Mouse (Mus musculus): ENCODE data around the gene Clint1. TPM values are rescaled to one million over a fixed set of nuclear protein-coding genes. Genes with fewer than 3 reads are reported as not detected.

Gene Clint1
- polyA plus RNA-seq, 1 experiment from 2014 or later, result 37.3 TPM

DNA sequence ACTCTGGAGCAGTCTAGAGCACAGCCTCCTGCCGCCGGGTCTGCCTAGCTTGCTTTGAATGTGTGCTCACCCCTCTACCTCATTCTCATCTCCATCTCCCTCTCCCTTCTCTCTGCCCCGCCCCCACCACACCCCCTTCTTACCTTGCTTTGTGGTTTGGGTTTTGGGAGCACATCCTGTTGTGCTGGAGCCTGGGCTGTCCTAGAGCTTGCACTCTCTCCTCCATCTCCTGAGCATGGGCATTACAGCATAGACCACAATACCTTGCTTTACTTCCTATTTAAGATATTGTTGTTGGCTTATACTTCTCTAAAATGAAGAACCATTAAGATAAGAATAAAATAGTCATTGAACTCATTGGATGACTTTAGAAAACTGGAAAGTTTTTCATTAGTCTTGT is 38.1 kb downstream of the Clint1 start:
- Histone ChIP-seq H3K4me2 (ENCODE audit: low read depth, low read length) (no peak overlapping the region), H3K4me3 (ENCODE audit: low read depth, low read length) (no peak overlapping the region), H3K9ac (replicated peaks) (no peak overlapping the region), H3K9me3 (ENCODE audit: low read length) (no peaks in the 10 kb centered on the region), H3K36me3 (replicated peaks; ENCODE audit: insufficient read depth, low read length) (peaks cover 96% of the 10 kb centered on the region), H3K27me3 (ENCODE audit: insufficient read depth, low read length) (no peaks in the 10 kb centered on the region), H3K27ac (ENCODE audit: low read depth) (0 out of 2 replicates have a peak overlapping the region, but pooled peaks have one; percentile 65), H3K4me1 (ENCODE audit: insufficient read depth) (peaks cover 13% of the 10 kb centered on the region)
- no peak for DNase-seq
- WGBS (ENCODE audit: insufficient replicate concordance), result 85% methylated on average over 3 of the region's 3 CpGs
- ATAC-seq, result no peak
- TF ChIP-seq EP300 (IDR thresholded peaks at IDR 0.05; ENCODE audit: low read depth) (no peak), CTCF (IDR thresholded peaks at IDR 0.05; ENCODE audit: low read depth) (no peak)

GRCm38 (mm10) chr11:45890423-45890822 is 38.6 kb downstream of the Clint1 start:
- WGBS (ENCODE audit: insufficient replicate concordance), result 87% methylated on average over 20 of the region's 20 CpGs
- no peak for TF ChIP-seq CTCF (IDR thresholded peaks at IDR 0.05; ENCODE audit: low read depth)
- Histone ChIP-seq H3K9ac (replicated peaks) (no peak overlapping the region), H3K27me3 (ENCODE audit: insufficient read depth, low read length) (no peaks in the 10 kb centered on the region), H3K4me3 (ENCODE audit: low read depth, low read length) (no peak overlapping the region), H3K9me3 (ENCODE audit: low read length) (no peaks in the 10 kb centered on the region), H3K4me1 (ENCODE audit: insufficient read depth) (peaks cover 13% of the 10 kb centered on the region), H3K27ac (ENCODE audit: low read depth) (no peak overlapping the region), H3K4me2 (ENCODE audit: low read depth, low read length) (no peak overlapping the region), H3K36me3 (replicated peaks; ENCODE audit: insufficient read depth, low read length) (peaks cover 97% of the 10 kb centered on the region)
- no peak for DNase-seq
- ATAC-seq, result no peak

DNA sequence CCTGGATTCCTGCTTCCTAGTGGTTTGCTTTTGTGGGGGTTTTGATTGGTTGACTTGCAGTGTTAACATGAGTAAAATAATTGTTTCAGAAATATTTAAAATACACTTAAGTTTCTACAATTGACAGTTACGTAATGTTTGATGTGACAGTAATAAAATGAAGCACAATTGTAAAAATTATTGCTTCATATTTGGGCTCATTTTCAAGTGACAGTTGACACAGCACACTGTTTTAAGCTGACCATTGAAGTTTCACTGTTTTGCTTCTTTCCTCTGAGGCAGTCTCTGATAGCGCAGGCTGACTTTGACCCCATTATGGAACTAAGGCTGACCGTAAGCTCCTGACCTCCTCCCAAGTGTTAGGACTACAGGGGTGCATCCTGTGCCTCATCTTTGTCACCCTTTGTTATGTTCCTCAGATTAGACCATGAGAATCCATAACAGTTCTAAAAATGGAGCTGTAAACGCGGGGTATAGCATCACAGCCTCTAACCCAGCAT is 41.1 kb downstream of the Clint1 start:
- 77% methylated on average over 5 of the region's 5 CpGs for WGBS (ENCODE audit: insufficient replicate concordance)
- Histone ChIP-seq H3K4me1 (ENCODE audit: insufficient read depth) (peaks cover 13% of the 10 kb centered on the region), H3K9me3 (ENCODE audit: low read length) (no peaks in the 10 kb centered on the region), H3K4me2 (ENCODE audit: low read depth, low read length) (no peak overlapping the region), H3K4me3 (ENCODE audit: low read depth, low read length) (no peak overlapping the region), H3K36me3 (replicated peaks; ENCODE audit: insufficient read depth, low read length) (peaks cover 92% of the 10 kb centered on the region), H3K27ac (ENCODE audit: low read depth) (no peak overlapping the region), H3K9ac (replicated peaks) (no peak overlapping the region), H3K27me3 (ENCODE audit: insufficient read depth, low read length) (no peaks in the 10 kb centered on the region)
- DNase-seq (no peak), ATAC-seq (no peak)
- TF ChIP-seq CTCF (IDR thresholded peaks at IDR 0.05; ENCODE audit: low read depth) (no peak), EP300 (IDR thresholded peaks at IDR 0.05; ENCODE audit: low read depth) (no peak)

GRCm38 (mm10) chr11:45897392-45897791 is 45.5 kb downstream of the Clint1 start:
- H3K9me3 ChIP-seq (ENCODE audit: low read length), result no peaks in the 10 kb centered on the region
- no peak overlapping the region for H3K4me2 ChIP-seq (ENCODE audit: low read depth, low read length)
- H3K4me3 ChIP-seq (ENCODE audit: low read depth, low read length), result no peak overlapping the region
- ATAC-seq (no peak), DNase-seq (no peak)
- no peaks in the 10 kb centered on the region for H3K27me3 ChIP-seq (ENCODE audit: insufficient read depth, low read length)
- WGBS (ENCODE audit: insufficient replicate concordance), result 83% methylated on average over 2 of the region's 2 CpGs
- 0 out of 2 replicates have a peak, but pooled peaks cover 2% of the 10 kb centered on the region for H3K4me1 ChIP-seq (ENCODE audit: insufficient read depth)
- peaks cover 78% of the 10 kb centered on the region for H3K36me3 ChIP-seq (replicated peaks; ENCODE audit: insufficient read depth, low read length)
- H3K9ac ChIP-seq (replicated peaks), result no peak overlapping the region
- TF ChIP-seq CTCF (IDR thresholded peaks at IDR 0.05; ENCODE audit: low read depth) (no peak), EP300 (IDR thresholded peaks at IDR 0.05; ENCODE audit: low read depth) (no peak)
- H3K27ac ChIP-seq (ENCODE audit: low read depth), result no peak overlapping the region

GRCm38 (mm10) chr11:45900233-45901015 is 48.6 kb downstream of the Clint1 start:
- H3K4me3 ChIP-seq (ENCODE audit: low read depth, low read length), result no peak overlapping the region
- peaks cover 68% of the 10 kb centered on the region for H3K36me3 ChIP-seq (replicated peaks; ENCODE audit: insufficient read depth, low read length)
- TF ChIP-seq CTCF (IDR thresholded peaks at IDR 0.05; ENCODE audit: low read depth), result no peak
- no peak for TF ChIP-seq EP300 (IDR thresholded peaks at IDR 0.05; ENCODE audit: low read depth)
- no peak overlapping the region for H3K4me2 ChIP-seq (ENCODE audit: low read depth, low read length)
- H3K27me3 ChIP-seq (ENCODE audit: insufficient read depth, low read length), result no peaks in the 10 kb centered on the region
- 74% methylated on average over 11 of the region's 11 CpGs for WGBS (ENCODE audit: insufficient replicate concordance)
- H3K9ac ChIP-seq (replicated peaks), result no peak overlapping the region
- ATAC-seq (peak; percentile 45), DNase-seq (no peak)
- H3K9me3 ChIP-seq (ENCODE audit: low read length), result no peaks in the 10 kb centered on the region
- peak overlapping the region; percentile 39; the same call in 1 of the 2 replicates for H3K27ac ChIP-seq (ENCODE audit: low read depth)
- 0 out of 2 replicates have a peak, but pooled peaks cover 2% of the 10 kb centered on the region for H3K4me1 ChIP-seq (ENCODE audit: insufficient read depth)

- H3K4me1 ChIP-seq (ENCODE audit: insufficient read depth), result no peaks in the 10 kb centered on the region
- H3K36me3 ChIP-seq (replicated peaks; ENCODE audit: insufficient read depth, low read length), result peaks cover 80% of the 10 kb centered on the region
- WGBS (ENCODE audit: insufficient replicate concordance), result 53% methylated on average over 8 of the region's 8 CpGs
- DNase-seq (no peak), ATAC-seq (peak; percentile 78)
- no peak overlapping the region for H3K4me2 ChIP-seq (ENCODE audit: low read depth, low read length)
- H3K9me3 ChIP-seq (ENCODE audit: low read length), result no peaks in the 10 kb centered on the region
- no peaks in the 10 kb centered on the region for H3K27me3 ChIP-seq (ENCODE audit: insufficient read depth, low read length)
- H3K4me3 ChIP-seq (ENCODE audit: low read depth, low read length), result no peak overlapping the region
- TF ChIP-seq EP300 (IDR thresholded peaks at IDR 0.05; ENCODE audit: low read depth) (no peak), CTCF (IDR thresholded peaks at IDR 0.05; ENCODE audit: low read depth) (no peak)
- no peak overlapping the region for H3K9ac ChIP-seq (replicated peaks)
- no peak overlapping the region for H3K27ac ChIP-seq (ENCODE audit: low read depth)
Observed at GRCm38 (mm10) chr11:45906109-45906786, 54.4 kb downstream of the Clint1 start.
